Mouse (Mus musculus): ENCODE data around the gene Tcf12.

- no peak for TF ChIP-seq CTCF (IDR thresholded peaks at IDR 0.05; ENCODE audit: low read depth)
- no peak for TF ChIP-seq EP300 (IDR thresholded peaks at IDR 0.05; ENCODE audit: low read depth)
These were observed 81.4 kb downstream of the Tcf12 start for GRCm38 (mm10) chr9:72030274-72030673.
